Mouse (Mus musculus) cerebellum, adult (tissue): ENCODE measurements around the gene Herc3.
"Not testable (repeated sequence)": the region's sequence is repeated elsewhere in the genome, so short reads cannot be mapped to it uniquely, and the experiment has no call there.

ENCODE experiments used
- ATAC-seq: cut with Nextera tagmentation; 2 replicates; pipeline ENCODE4 v1.9.2; 2017; ENCODE audit warnings: mild to moderate bottlenecking, moderate library complexity, mixed read lengths; ENCODE audit not compliant: insufficient number of reproducible peaks, low FRiP score, low TSS enrichment

Herc3 gene

GRCm38 (mm10) chr6:58831232-58832009, at the start of gene Herc3:
Herc3 (plus strand) TSS chr6:58831465.
- ATAC-seq: peak; percentile 84

- no peak for ATAC-seq
These were observed 29.9 kb upstream of the Herc3 start for GRCm38 (mm10) chr6:58801394-58801793.

GRCm38 (mm10) chr6:58814381-58814780, 16.9 kb upstream of the Herc3 start:
- ATAC-seq: no peak

- ATAC-seq: not testable (repeated sequence)
These were observed 14.2 kb upstream of the Herc3 start for GRCm38 (mm10) chr6:58817037-58817436.

- ATAC-seq: no peak
These were observed 5.6 kb upstream of the Herc3 start for GRCm38 (mm10) chr6:58825619-58826018.

GRCm38 (mm10) chr6:58826089-58826488, 5.2 kb upstream of the Herc3 start:
- ATAC-seq: no peak

GRCm38 (mm10) chr6:58828582-58828981, 2.7 kb upstream of the Herc3 start:
- ATAC-seq: no peak

GRCm38 (mm10) chr6:58830840-58831231, 429 bp upstream of the Herc3 start:
- peak; percentile 23; the same call in 1 of the 2 replicates for ATAC-seq

- no peak for ATAC-seq
These were observed 1.3 kb downstream of the Herc3 start for GRCm38 (mm10) chr6:58832591-58833018.

- ATAC-seq: no peak
These were observed 3.2 kb downstream of the Herc3 start for GRCm38 (mm10) chr6:58834470-58834869.

- no peak for ATAC-seq
These were observed 4.3 kb downstream of the Herc3 start for GRCm38 (mm10) chr6:58835591-58835990.

DNA sequence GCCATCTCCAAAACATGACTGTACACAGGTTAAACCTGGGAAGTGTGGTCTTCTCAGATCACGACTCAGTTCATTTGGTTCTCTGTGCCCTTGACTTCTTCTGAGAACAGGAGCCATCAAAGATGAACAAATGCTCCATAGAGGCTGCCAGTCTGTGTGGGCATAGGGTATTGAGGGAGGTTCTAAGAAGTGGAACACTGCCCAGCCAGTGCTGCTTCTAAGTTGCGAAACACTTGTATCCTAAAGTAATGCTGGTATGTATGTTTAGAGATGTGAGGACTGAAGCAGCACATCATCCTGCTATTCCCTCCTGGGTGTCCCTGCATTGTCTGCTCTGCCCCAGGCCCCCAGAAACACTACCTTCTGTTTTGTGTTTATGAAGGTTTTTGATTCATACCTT, 5.2 kb downstream of the Herc3 start:
- ATAC-seq: no peak

DNA sequence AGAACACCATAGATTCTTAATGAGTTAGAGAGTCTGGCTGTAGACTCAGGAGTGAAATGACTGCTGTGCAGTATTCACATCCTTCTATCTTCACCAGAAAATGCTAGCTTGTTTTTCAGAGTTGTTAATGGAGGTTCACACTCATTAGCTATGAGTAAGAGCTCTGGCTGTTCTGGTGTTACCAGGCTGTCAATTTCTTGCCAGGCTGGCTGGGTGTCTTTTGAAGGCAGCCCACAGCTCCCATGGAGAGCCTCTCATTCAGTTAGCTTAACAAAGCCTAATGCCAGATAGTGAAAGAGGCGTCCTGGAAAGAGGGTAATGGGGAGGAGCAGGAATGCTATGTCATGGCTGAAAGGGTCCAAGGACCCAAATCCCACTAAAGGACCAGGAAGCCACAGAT, 6.7 kb downstream of the Herc3 start:
- ATAC-seq: 0 out of 2 replicates have a peak, but pooled peaks have one; percentile 20

GRCm38 (mm10) chr6:58841208-58841607, 9.9 kb downstream of the Herc3 start:
- no peak for ATAC-seq

DNA sequence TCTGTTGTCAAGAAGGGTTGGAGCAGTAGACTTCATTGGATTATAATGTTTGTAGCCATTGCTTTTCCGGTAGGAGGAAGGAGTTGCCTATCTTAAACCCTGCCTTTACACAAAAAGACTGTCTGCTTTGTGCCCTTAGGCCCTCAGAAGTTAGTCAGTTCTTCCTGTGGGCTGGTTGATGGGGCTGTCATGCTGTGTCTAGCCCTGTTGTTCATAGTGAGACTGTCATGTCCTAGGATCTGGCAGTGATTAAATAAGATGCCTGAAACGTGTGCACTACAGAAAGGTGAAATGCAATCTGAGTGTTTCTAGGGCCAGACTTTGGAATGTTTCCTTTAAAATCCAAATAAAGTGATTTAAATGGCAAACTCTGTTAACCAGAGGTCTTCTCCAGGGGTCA, 10.9 kb downstream of the Herc3 start:
- ATAC-seq: no peak

DNA sequence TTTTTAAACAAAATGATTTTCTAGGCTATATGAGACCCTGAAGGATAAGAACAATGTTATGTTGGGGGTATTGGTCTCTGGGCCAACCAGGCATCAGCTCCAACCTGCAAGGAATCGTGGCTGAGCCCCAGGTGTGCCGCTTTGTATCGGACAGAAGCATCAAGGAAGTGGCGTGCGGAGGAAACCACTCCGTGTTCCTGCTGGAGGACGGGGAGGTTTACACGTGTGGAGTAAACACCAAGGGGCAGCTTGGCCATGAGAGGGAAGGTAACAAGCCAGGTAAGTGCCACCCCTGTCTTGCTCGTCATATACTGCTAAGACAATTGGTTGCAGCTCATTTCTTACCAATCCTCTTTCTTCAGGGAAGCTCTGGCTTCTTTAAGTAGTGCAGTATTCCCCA, 12.3 kb downstream of the Herc3 start:
- ATAC-seq: no peak

DNA sequence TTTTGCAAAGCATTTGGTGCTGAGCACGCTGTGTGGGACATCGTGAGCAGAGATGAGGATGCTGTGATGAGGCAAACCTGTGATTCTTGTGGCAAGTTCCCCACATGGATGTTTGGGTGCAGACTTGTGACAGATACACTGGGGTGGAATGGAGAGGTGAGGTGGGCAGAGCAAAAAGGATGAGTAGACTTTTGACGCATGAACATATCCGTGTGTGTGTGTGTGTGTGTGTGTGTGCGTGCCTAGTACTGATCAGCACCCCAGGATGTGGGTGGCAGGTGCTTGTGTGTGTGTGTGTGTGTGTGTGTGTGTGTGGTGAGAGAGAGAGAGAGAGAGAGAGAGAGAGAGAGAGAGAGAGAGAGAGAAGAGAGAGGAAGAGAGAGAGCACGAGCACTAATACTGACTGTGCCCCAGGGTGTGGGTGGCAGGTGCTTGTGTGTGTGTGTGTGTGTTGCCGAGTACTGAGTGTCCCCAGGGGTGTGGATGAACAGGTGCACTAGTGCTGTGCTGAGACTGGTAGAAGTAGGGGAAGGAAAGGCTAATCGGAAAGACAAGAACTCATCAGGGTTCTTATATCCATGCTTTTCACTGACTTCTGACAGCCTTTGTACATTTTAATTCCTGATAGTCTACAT, 13.0 kb downstream of the Herc3 start:
- no peak for ATAC-seq

DNA sequence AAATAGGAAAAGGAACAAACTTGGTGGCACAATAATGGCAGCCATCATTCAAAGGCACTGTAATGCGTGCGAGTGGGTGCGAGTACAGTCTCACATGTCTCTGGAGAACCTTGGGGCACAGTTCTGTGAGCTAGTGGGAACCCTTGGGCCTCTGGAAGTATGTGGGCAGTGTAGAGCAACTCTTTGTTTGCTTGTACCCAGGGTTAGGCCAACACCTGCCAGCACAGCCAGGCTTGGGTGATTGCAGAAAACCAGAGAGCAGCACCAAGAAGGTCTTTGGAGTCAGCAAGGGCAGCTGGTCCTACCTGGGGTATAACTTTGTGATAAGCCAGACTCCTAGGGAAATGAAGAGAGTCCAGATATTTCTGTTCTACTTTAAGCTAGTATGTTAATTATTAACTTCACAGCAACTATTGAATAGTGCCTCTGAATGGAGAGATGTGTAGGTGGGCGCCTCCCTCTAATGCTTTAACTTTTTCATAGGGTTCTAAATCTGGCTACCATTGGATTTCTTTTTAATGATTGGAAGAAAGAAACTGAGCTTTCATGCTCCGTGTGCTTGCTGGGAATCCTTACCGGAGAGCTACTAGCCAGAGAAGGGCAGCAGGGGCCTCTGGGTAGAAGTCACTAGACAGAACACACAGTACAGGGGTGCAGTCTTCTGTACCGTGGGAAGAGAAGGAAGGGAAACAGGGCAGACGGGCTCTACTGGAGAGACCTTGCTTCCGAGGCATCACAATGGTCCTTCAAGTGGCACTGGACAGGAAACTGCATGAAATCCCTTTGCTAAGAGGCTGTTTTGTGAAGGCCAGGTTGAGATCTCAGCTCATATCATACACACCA, 15.8 kb downstream of the Herc3 start:
- no peak for ATAC-seq

GRCm38 (mm10) chr6:58847836-58848235, 16.6 kb downstream of the Herc3 start:
- ATAC-seq: no peak

GRCm38 (mm10) chr6:58849356-58849755, 18.1 kb downstream of the Herc3 start:
- no peak for ATAC-seq
